Mouse (Mus musculus) embryonic fibroblast, embryonic 13.5 days (primary cell): ENCODE measurements around the gene Dennd2a.

ENCODE experiments used
- CTCF ChIP-seq: IDR thresholded peaks from 2 replicates; pipeline ENCODE4 v1.5.1; 2011; ENCODE audit warnings: mild to moderate bottlenecking, control low read depth, low read length, moderate library complexity, borderline replicate concordance; ENCODE audit not compliant: insufficient read depth
- POLR2A ChIP-seq: IDR thresholded peaks from 2 replicates; pipeline ENCODE4 v1.6.1; 2011; ENCODE audit warnings: low read depth, mild to moderate bottlenecking, control low read depth, low read length, moderate library complexity

DNA sequence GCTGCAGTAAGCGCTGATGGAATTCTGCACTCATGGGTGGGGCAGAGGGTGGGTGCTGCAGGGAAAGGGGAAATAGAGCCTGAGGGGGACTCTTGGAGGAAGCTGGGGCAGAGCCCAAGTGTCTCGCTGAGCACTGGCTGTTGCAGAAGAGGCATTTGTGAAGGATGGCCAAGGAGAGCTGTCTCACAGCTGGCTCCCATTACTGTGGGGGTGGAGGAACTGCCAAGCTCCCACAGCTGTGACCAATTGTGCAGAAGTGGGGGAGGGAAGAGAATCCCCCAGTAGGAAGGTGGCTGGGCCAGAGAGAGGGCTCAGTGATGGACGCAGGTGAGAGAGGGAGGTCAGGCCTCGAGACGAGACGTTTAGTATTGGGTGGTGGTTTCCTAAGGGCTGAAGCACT is 83.2 kb downstream of the Dennd2a start:
- no peak for TF ChIP-seq POLR2A
- TF ChIP-seq CTCF = no peak
